Mouse (Mus musculus): ENCODE data around the gene Sppl2b. TPM values are rescaled to one million over a fixed set of nuclear protein-coding genes. Genes with fewer than 3 reads are reported as not detected.
"Not testable (repeated sequence)": the region's sequence is repeated elsewhere in the genome, so short reads cannot be mapped to it uniquely, and the experiment has no call there.

Sppl2b gene
- polyA plus RNA-seq, 1 experiment from 2014 or later: 13.4 TPM

DNA sequence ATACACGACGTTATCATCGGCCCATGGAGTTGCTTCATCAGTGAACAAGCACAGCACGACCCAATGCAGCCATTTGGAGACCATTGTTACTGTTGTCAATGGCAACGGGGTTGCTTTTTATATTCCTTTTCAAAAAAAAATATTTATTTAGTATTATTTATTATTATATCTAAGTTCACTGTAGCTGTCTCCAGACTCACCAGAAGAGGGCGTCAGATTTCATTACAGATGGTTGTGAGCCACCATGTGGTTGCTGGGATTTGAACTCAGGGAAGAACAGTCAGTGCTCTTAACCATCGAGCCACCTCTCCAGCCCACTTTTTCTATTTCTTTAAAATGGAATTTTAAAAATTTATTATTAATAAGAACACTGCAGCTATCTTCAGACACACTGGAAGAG is 40.3 kb upstream of the Sppl2b start:
- no peak for ATAC-seq
- Histone ChIP-seq H3K9me3 (ENCODE audit: control insufficient read depth) (no peaks in the 10 kb centered on the region), H3K4me1 (replicated peaks; ENCODE audit: control insufficient read depth, insufficient read depth, low read length) (0 out of 2 replicates have a peak, but pooled peaks cover 7% of the 10 kb centered on the region), H3K36me3 (ENCODE audit: control insufficient read depth, insufficient read depth) (no peaks in the 10 kb centered on the region), H3K4me2 (replicated peaks; ENCODE audit: low read depth) (no peak overlapping the region), H3K4me3 (ENCODE audit: low read depth, low read length) (no peak overlapping the region), H3K27me3 (replicated peaks; ENCODE audit: control insufficient read depth, insufficient read depth, low read length) (no peaks in the 10 kb centered on the region), H3K27ac (ENCODE audit: low read depth, low read length) (no peak overlapping the region), H3K9ac (ENCODE audit: low read depth, low read length) (no peak overlapping the region)
- 56% methylated on average over 7 of the region's 7 CpGs for WGBS
- no peak for TF ChIP-seq CTCF (IDR thresholded peaks at IDR 0.05; ENCODE audit: low read depth)

DNA sequence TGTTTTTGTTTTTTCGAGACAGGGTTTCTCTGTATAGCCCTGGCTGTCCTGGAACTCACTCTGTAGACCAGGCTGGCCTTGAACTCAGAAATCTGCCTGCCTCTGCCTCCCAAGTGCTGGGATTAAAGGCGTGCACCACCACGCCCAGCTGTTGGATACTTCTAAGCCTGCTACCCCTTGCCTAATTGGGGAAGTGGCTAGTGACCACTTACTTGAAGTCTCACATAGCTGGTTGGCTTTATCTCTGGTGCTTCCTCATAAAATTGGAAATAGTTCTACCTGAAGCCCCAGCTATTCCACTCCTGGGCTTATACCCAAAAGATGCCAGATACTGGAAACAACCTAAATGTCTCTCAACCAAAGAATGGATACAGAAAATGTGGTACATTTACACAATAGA is 38.8 kb upstream of the Sppl2b start:
- H3K4me1 ChIP-seq (replicated peaks; ENCODE audit: control insufficient read depth, insufficient read depth, low read length); H3K4me2 ChIP-seq (replicated peaks; ENCODE audit: low read depth); H3K4me3 ChIP-seq (ENCODE audit: low read depth, low read length); H3K27me3 ChIP-seq (replicated peaks; ENCODE audit: control insufficient read depth, insufficient read depth, low read length); H3K27ac ChIP-seq (ENCODE audit: low read depth, low read length); H3K36me3 ChIP-seq (ENCODE audit: control insufficient read depth, insufficient read depth); H3K9ac ChIP-seq (ENCODE audit: low read depth, low read length); ATAC-seq; H3K9me3 ChIP-seq (ENCODE audit: control insufficient read depth): not testable (repeated sequence)
- 81% methylated on average over 3 of the region's 3 CpGs for WGBS

DNA sequence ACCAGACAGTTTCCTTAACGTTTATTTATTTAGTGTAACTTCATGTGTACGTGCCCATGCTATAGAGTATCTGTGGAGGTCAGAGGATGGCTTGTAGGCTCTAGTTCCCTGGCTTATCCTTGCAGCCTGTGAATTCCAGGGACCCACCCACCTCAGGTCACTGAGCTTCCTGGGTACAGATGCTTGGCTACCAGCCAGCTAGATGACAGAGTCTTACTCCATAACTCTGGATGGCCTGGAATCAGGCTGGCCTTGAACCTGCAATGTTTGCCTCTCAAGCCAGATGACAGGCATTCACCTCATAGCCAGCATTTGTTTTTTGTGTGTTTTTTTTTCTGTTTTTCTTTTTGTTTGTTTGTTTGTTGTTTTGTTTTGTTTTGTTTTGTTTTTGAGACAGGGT is 37.9 kb upstream of the Sppl2b start:
- no peak overlapping the region for H3K4me3 ChIP-seq (ENCODE audit: low read depth, low read length)
- TF ChIP-seq CTCF (IDR thresholded peaks at IDR 0.05; ENCODE audit: low read depth): no peak
- no peaks in the 10 kb centered on the region for H3K4me1 ChIP-seq (replicated peaks; ENCODE audit: control insufficient read depth, insufficient read depth, low read length)
- H3K27me3 ChIP-seq (replicated peaks; ENCODE audit: control insufficient read depth, insufficient read depth, low read length): no peaks in the 10 kb centered on the region
- ATAC-seq: no peak
- no peak overlapping the region for H3K9ac ChIP-seq (ENCODE audit: low read depth, low read length)
- no peaks in the 10 kb centered on the region for H3K36me3 ChIP-seq (ENCODE audit: control insufficient read depth, insufficient read depth)
- no peak overlapping the region for H3K4me2 ChIP-seq (replicated peaks; ENCODE audit: low read depth)
- H3K9me3 ChIP-seq (ENCODE audit: control insufficient read depth): no peaks in the 10 kb centered on the region
- WGBS: 53% methylated on average over 2 of the region's 2 CpGs
- no peak overlapping the region for H3K27ac ChIP-seq (ENCODE audit: low read depth, low read length)

DNA sequence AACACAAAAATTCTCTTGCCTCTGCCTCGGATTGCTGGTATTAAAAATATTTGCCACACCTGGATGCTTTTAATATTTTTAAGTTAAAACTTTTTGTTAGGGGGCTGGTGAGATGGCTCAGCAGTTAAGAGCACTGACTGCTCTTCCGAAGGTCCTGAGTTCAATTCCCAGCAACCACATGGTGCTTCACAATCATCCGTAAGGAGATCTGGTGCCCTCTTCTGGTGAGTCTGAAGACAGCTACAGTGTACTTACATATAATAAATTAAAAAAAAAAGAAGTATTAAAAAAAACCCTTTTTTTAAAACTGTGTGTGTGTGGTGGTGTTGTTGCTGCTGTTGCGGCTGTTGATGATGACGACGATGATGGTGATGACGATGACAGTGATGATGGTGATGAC is 37.1 kb upstream of the Sppl2b start:
- H3K27ac ChIP-seq (ENCODE audit: low read depth, low read length); H3K27me3 ChIP-seq (replicated peaks; ENCODE audit: control insufficient read depth, insufficient read depth, low read length); ATAC-seq; H3K9ac ChIP-seq (ENCODE audit: low read depth, low read length); H3K4me2 ChIP-seq (replicated peaks; ENCODE audit: low read depth); H3K9me3 ChIP-seq (ENCODE audit: control insufficient read depth); H3K4me3 ChIP-seq (ENCODE audit: low read depth, low read length); H3K36me3 ChIP-seq (ENCODE audit: control insufficient read depth, insufficient read depth); H3K4me1 ChIP-seq (replicated peaks; ENCODE audit: control insufficient read depth, insufficient read depth, low read length): not testable (repeated sequence)
- WGBS: 82% methylated on average over 7 of the region's 7 CpGs
- peak; percentile 55 for TF ChIP-seq CTCF (IDR thresholded peaks at IDR 0.05; ENCODE audit: low read depth)

DNA sequence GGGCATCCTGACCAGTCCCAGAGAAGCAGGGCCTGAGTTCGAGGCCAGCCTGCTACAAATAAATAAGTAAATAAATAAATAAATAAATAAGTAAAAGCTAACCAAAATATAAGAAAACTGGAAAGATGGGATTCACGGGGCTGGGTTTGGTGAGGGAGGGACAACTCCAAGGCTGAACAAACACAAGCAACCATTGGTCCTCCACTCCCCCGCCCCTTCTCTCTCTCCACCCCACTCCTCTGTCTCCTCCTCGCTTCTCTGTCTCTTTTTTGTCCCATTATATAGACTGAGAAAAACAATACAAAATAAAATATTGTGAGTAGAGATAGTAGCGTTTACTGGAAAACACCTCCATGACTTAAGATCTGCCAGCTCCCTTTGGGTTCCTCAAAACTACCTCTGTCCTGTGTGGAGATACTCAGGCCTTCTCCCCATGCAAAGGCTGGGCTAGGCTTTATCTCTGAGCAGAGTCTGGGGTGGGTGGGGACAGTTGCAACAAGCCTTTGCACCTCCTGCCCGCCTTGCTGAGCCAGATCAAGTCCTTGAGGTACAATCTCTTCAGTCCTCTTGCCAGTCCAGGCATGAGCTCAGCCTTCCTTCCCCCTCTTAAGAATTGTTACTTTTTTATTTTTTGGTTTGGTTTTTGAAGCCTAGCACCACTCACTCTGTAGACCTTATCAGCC is 36.3 kb upstream of the Sppl2b start:
- H3K27ac ChIP-seq (ENCODE audit: low read depth, low read length): no peak overlapping the region
- no peaks in the 10 kb centered on the region for H3K36me3 ChIP-seq (ENCODE audit: control insufficient read depth, insufficient read depth)
- TF ChIP-seq CTCF (IDR thresholded peaks at IDR 0.05; ENCODE audit: low read depth): no peak
- no peaks in the 10 kb centered on the region for H3K27me3 ChIP-seq (replicated peaks; ENCODE audit: control insufficient read depth, insufficient read depth, low read length)
- no peaks in the 10 kb centered on the region for H3K9me3 ChIP-seq (ENCODE audit: control insufficient read depth)
- no peak overlapping the region for H3K4me2 ChIP-seq (replicated peaks; ENCODE audit: low read depth)
- H3K9ac ChIP-seq (ENCODE audit: low read depth, low read length): no peak overlapping the region
- H3K4me3 ChIP-seq (ENCODE audit: low read depth, low read length): no peak overlapping the region
- 36% methylated on average over 6 of the region's 6 CpGs for WGBS
- no peaks in the 10 kb centered on the region for H3K4me1 ChIP-seq (replicated peaks; ENCODE audit: control insufficient read depth, insufficient read depth, low read length)
- ATAC-seq: peak; percentile 32; the same call in 1 of the 2 replicates

DNA sequence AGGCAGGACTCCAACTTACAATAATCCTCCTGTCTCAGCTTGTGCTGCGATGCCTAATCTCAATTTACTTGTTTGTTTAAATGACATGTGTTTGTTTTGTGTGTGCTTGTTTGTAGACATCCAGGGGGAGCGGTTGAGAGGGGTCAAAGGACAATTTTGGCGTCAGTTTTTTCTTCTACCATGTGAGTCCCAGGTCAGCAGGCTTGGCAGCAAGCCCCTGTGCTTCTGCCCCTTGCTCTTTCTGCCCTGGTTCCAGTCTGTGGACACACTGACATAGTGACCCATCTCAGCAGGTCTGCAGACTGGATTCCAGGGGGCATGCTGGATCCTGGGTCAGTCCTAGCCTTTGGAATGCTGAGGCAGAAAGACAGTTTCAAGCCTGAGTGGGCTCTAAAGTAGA is 35.7 kb upstream of the Sppl2b start:
- no peak for ATAC-seq
- no peaks in the 10 kb centered on the region for H3K9me3 ChIP-seq (ENCODE audit: control insufficient read depth)
- no peaks in the 10 kb centered on the region for H3K27me3 ChIP-seq (replicated peaks; ENCODE audit: control insufficient read depth, insufficient read depth, low read length)
- H3K4me1 ChIP-seq (replicated peaks; ENCODE audit: control insufficient read depth, insufficient read depth, low read length): no peaks in the 10 kb centered on the region
- 24% methylated on average over 3 of the region's 3 CpGs for WGBS
- H3K36me3 ChIP-seq (ENCODE audit: control insufficient read depth, insufficient read depth): no peaks in the 10 kb centered on the region
- H3K27ac ChIP-seq (ENCODE audit: low read depth, low read length): no peak overlapping the region
- H3K9ac ChIP-seq (ENCODE audit: low read depth, low read length): no peak overlapping the region
- no peak for TF ChIP-seq CTCF (IDR thresholded peaks at IDR 0.05; ENCODE audit: low read depth)
- no peak overlapping the region for H3K4me3 ChIP-seq (ENCODE audit: low read depth, low read length)
- H3K4me2 ChIP-seq (replicated peaks; ENCODE audit: low read depth): no peak overlapping the region

DNA sequence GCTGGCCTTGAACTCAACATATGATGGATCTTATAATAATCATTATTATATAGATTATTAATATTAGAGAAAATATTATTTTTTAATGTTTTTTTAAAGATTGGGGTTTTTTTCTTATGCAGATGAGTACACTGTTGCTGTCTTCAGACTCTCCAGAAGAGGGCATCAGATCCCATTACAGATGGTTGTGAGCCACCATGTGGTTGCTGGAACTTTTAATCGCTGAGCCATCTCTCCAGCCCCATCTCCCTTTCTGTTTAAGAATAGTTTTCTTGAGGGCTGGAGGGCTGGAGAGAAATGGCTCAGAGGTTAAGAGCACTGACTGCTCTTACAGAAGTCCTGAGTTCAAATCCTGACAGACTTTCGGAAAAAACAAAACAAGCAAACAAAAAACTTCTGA is 33.1 kb upstream of the Sppl2b start:
- Histone ChIP-seq H3K27me3 (replicated peaks; ENCODE audit: control insufficient read depth, insufficient read depth, low read length) (no peaks in the 10 kb centered on the region), H3K4me2 (replicated peaks; ENCODE audit: low read depth) (no peak overlapping the region), H3K4me1 (replicated peaks; ENCODE audit: control insufficient read depth, insufficient read depth, low read length) (no peaks in the 10 kb centered on the region), H3K27ac (ENCODE audit: low read depth, low read length) (no peak overlapping the region), H3K9me3 (ENCODE audit: control insufficient read depth) (no peaks in the 10 kb centered on the region), H3K36me3 (ENCODE audit: control insufficient read depth, insufficient read depth) (no peaks in the 10 kb centered on the region), H3K9ac (ENCODE audit: low read depth, low read length) (no peak overlapping the region), H3K4me3 (ENCODE audit: low read depth, low read length) (no peak overlapping the region)
- peak; percentile 72 for TF ChIP-seq CTCF (IDR thresholded peaks at IDR 0.05; ENCODE audit: low read depth)
- ATAC-seq: no peak
- 41% methylated on average over 2 of the region's 2 CpGs for WGBS
